Mouse (Mus musculus) spleen, adult 2 months (tissue): ENCODE measurements around the gene Atg7. TPM values are rescaled to one million over a fixed set of nuclear protein-coding genes. Genes with fewer than 3 reads are reported as not detected.
A peak's percentile ranks its signal among the peaks of the same experiment; 100 is the strongest.

Source experiments
- DNase-seq, 2 experiments: peaks; one replicate each; pipeline versions ENCODE4 v3.0.0 to v3.0.0-alpha.2; 2012 to 2021; ENCODE audit warnings: low spot score in 2 of 2, low read depth in 1 of 2
- H3K27ac ChIP-seq: fragments of 200-500 bp; 2 replicates; pipeline ENCODE4 v1.5.1; 2012; ENCODE audit warnings: low read length, inconsistent platforms; ENCODE audit not compliant: insufficient read depth
- H3K27me3 ChIP-seq: fragments of 200-500 bp; 2 replicates; pipeline ENCODE4 v1.6.1; 2012; ENCODE audit warnings: mild to moderate bottlenecking, moderate library complexity, low read length, inconsistent platforms; ENCODE audit not compliant: control insufficient read depth, insufficient read depth
- H3K36me3 ChIP-seq: fragments of 200-500 bp; 2 replicates; pipeline ENCODE4 v1.6.1; 2012; ENCODE audit warnings: mild to moderate bottlenecking, low read length, inconsistent platforms; ENCODE audit not compliant: control insufficient read depth, insufficient read depth
- H3K4me1 ChIP-seq: fragments of 200-500 bp; 2 replicates; pipeline ENCODE4 v1.6.1; 2011; ENCODE audit warnings: inconsistent platforms; ENCODE audit not compliant: control insufficient read depth, insufficient read depth, insufficient read length
- H3K4me3 ChIP-seq: fragments of 200-500 bp; 2 replicates; pipeline ENCODE4 v1.5.1; 2011; ENCODE audit warnings: mild to moderate bottlenecking, inconsistent platforms; ENCODE audit not compliant: insufficient read depth, insufficient read length; ENCODE audit errors: extremely low read depth
- CTCF ChIP-seq: fragments of 200-500 bp; IDR thresholded peaks from 2 replicates; pipeline ENCODE4 v1.5.1; 2011; ENCODE audit warnings: mild to moderate bottlenecking, inconsistent platforms; ENCODE audit not compliant: insufficient read depth, insufficient read length, insufficient replicate concordance; ENCODE audit errors: extremely low read depth
- POLR2A ChIP-seq: fragments of 200-500 bp; IDR thresholded peaks from 2 replicates; pipeline ENCODE4 v1.6.1; 2011; ENCODE audit warnings: low read depth, low read length, inconsistent platforms
- WGBS: fragments of 180-500 bp; shearing (Covaris S2); methylation state at CpG from one replicate; pipeline ENCODE4 v1.1.7; 2018; 5-methylcytosine and 5-hydroxymethylcytosine counted together
- polyA plus RNA-seq: library from polyadenylated mRNA; depleted of rRNA; stranded (reverse); fragments of >200 nt; gene quantifications from 2 replicates; pipeline ENCODE4 v1.2.3, GENCODE M21; 2012

Atg7 gene
- polyA plus RNA-seq, 1 experiment: 11.7 TPM

DNA sequence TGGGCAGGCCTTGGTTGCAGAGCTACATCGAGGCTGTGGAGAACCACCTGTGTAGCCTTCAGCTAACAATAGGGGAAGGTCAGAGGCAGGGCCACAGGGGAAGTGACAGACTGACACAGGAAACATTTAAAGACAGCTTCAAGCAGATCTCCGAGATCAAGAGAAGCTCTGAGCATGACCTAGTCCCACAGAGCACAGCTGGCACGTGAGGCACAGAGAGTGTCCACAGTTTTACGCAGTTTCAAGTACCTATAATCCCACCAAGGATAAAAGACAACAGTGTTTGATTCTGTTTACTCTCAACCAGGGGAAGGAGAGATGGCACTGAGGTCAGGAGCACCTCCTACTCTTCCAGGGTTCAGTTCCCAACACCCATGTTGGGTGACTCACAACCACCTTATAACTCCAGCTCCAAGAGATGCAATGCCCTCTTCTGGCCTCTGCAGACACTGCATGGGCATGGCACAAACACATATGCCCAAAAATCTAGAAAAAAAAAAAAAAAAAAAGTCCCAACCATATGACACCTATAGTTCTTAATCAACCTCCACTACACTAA is 251.7 kb downstream of the Atg7 start:
- H3K4me3 ChIP-seq: no peak overlapping the region
- TF ChIP-seq POLR2A: no peak
- TF ChIP-seq CTCF: no peak
- no peaks in the 10 kb centered on the region; the same call in 1 of the 2 replicates for H3K36me3 ChIP-seq
- H3K27me3 ChIP-seq: no peaks in the 10 kb centered on the region
- peaks cover 45% of the 10 kb centered on the region; the same call in 1 of the 2 replicates for H3K4me1 ChIP-seq
- H3K27ac ChIP-seq: peak overlapping the region; percentile 81
- DNase-seq: peak; percentile 42 to 52
- 9% methylated on average over 4 of the region's 4 CpGs for WGBS

DNA sequence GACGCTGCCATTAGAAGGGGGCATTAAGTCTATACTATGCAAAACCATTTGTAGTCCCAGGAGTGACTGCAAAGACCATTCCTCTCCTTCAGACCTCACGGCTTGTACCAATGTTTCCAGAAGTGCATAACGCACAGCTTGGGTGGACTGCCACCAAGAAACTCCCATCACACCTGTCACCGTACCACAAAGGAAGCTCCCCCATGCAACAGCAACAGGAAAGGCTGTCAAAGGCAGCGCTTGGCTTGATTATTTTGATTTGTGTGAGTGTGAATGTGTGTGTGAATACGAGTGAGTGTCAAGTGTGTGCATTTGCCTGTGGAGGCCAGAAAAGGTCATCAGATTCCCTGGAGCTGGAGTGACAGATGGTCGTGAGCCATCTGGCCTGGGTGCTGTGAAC is 252.3 kb downstream of the Atg7 start:
- WGBS: 67% methylated on average over 7 of the region's 7 CpGs
- no peaks in the 10 kb centered on the region for H3K27me3 ChIP-seq
- no peak overlapping the region for H3K4me3 ChIP-seq
- H3K27ac ChIP-seq: peak overlapping the region; percentile 2; the same call in 1 of the 2 replicates
- no peaks in the 10 kb centered on the region; the same call in 1 of the 2 replicates for H3K36me3 ChIP-seq
- no peak for TF ChIP-seq POLR2A
- TF ChIP-seq CTCF: no peak
- no peak for DNase-seq
- H3K4me1 ChIP-seq: peaks cover 45% of the 10 kb centered on the region; the same call in 1 of the 2 replicates

DNA sequence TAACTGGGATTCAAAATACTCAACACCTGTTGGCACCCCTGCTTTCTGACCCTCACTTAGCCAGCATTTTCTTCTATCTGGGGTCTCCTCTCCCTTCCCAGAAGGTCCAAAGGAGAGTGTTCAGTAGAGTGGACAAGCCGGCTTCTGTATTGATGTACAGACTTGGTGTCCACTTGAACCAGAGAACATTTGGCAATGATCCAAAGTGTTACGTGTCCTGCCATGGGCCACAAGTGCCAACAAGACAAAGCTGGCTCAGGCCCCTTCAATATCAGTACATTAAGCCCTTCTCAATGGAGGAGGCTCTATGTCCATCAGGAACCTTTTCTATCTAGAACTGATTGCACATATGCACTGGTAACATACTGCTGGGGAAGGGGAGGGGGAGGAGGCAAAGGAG is 253.4 kb downstream of the Atg7 start:
- no peaks in the 10 kb centered on the region for H3K27me3 ChIP-seq
- DNase-seq: no peak
- H3K4me1 ChIP-seq: peaks cover 45% of the 10 kb centered on the region; the same call in 1 of the 2 replicates
- TF ChIP-seq CTCF (no peak), POLR2A (no peak)
- WGBS: 80% methylated on average over 2 of the region's 2 CpGs
- no peak overlapping the region for H3K27ac ChIP-seq
- H3K4me3 ChIP-seq: no peak overlapping the region
- no peaks in the 10 kb centered on the region; the same call in 1 of the 2 replicates for H3K36me3 ChIP-seq

DNA sequence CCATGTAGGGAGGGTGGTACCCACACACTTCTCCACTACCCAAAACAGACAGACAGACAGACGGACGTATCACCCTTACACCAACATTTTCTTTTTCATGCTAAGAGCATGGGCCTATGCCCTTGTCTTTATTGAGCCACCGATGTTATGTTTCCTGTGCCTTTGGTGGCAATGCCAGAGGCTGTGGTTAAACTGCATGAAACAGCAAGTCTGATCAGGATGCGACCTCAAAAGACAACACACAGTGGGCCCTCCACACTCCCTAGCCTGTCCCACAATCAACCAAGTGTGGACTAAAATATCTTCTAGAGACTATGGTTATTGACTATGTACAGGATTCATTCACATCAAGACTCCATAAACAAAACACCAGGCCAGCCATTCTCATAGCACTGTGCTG is 256.1 kb downstream of the Atg7 start:
- TF ChIP-seq POLR2A (no peak), CTCF (no peak)
- no peak overlapping the region for H3K4me3 ChIP-seq
- H3K4me1 ChIP-seq: peaks cover 27% of the 10 kb centered on the region; the same call in 1 of the 2 replicates

DNA sequence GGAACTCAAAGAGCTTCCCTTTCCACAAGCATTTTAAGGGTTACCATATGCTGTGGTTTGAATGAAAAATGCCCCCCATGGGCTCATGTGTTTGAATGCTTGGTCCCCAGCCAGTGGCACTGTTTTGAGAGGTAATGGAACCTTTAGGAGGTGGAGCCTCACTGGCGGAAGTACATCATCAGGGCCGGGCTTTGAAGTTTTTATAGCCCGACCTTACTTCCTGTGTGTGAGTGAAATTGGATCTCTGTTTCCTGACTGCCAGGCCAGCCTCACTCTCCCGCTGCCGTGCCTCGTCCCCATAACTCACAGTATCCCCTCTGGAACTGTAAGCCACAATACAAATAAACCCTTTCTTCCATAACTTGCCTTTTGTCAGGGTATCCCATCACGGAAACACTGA is 256.8 kb downstream of the Atg7 start:
- no peak for DNase-seq
- 40% methylated on average over 7 of the region's 7 CpGs for WGBS
- H3K36me3 ChIP-seq: no peaks in the 10 kb centered on the region; the same call in 1 of the 2 replicates
- TF ChIP-seq CTCF: no peak
- no peak for TF ChIP-seq POLR2A
- H3K4me3 ChIP-seq: no peak overlapping the region
- peaks cover 25% of the 10 kb centered on the region; the same call in 1 of the 2 replicates for H3K4me1 ChIP-seq
- H3K27me3 ChIP-seq: no peaks in the 10 kb centered on the region
- H3K27ac ChIP-seq: no peak overlapping the region

More for the DNA sequence above, 256.1 kb downstream of the Atg7 start:
- 48% methylated on average over 4 of the region's 4 CpGs for WGBS
- DNase-seq: no peak
- H3K27me3 ChIP-seq: no peaks in the 10 kb centered on the region
- H3K36me3 ChIP-seq: no peaks in the 10 kb centered on the region; the same call in 1 of the 2 replicates
- no peak overlapping the region for H3K27ac ChIP-seq

DNA sequence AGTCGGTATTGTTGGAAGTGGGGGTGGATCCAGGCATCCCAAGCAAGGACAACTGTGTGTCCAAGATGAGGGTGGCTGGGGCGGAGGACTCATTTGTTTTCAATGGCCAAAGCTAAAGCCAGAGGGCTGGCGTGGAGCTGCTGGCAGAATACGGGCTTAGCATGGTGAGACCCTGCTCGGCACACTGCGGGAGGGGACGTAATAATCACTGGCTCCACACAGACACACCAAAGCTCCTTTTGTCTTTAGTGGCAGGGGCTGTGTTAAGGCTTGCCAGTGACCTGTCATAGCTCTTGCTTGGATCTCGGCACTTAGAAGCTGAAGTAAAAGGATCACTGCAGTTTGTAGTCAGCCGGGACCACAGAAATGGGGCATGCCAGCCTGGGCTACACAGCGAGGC is 257.3 kb downstream of the Atg7 start:
- H3K36me3 ChIP-seq: no peaks in the 10 kb centered on the region; the same call in 1 of the 2 replicates
- no peak for DNase-seq
- no peak for TF ChIP-seq POLR2A
- TF ChIP-seq CTCF: no peak
- H3K4me3 ChIP-seq: no peak overlapping the region
- no peak overlapping the region for H3K27ac ChIP-seq
- 94% methylated on average over 10 of the region's 10 CpGs for WGBS
- peaks cover 24% of the 10 kb centered on the region for H3K4me1 ChIP-seq
- H3K27me3 ChIP-seq: no peaks in the 10 kb centered on the region

DNA sequence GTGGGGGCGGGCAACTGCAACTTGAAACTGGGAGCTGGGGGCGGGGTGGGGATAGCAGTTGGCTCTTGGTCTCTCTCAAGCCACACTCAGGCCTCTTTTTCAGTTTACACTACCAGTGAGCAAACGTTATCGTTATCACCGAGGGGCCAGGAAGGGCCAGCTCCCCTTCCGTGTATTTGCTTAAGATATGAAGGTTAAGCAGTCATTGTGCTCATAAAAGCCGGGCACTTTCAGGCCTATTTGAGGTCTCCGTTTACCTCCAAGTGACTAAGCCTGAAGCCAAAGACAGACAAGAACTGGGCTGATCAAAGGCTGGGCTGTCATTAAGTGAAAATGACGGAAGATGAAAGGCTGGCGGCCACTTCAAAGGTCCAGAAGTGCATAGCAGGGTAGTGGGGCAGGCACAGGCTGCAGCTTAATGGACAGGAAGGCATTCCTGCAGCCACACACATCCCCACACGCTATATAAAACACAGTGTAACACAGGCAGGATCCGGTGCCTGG is 258.5 kb downstream of the Atg7 start:
- Histone ChIP-seq H3K4me3 (no peak overlapping the region), H3K27ac (no peak overlapping the region), H3K36me3 (no peaks in the 10 kb centered on the region; the same call in 1 of the 2 replicates), H3K27me3 (no peaks in the 10 kb centered on the region), H3K4me1 (peaks cover 22% of the 10 kb centered on the region)
- TF ChIP-seq CTCF: no peak
- no peak for TF ChIP-seq POLR2A
- WGBS: 52% methylated on average over 12 of the region's 12 CpGs
- DNase-seq: no peak
